Mouse (Mus musculus) pancreas, adult 10 weeks (tissue): ENCODE measurements around the gene Olfr1354. TPM values are rescaled to one million over a fixed set of nuclear protein-coding genes. Genes with fewer than 3 reads are reported as not detected.

Experiments used
- polyA plus RNA-seq: library from polyadenylated mRNA; stranded (reverse); fragments of 350-450 nt; fragmentation: Illumina TruSeq; extraction: RNeasy Lipid Tissue Mini Kit (QIAGEN cat#74804); gene quantifications from one replicate; pipeline ENCODE4 v1.2.3, GENCODE M21; 2015; ENCODE audit warnings: low read depth, low replicate concordance; ENCODE audit not compliant: insufficient read depth

The Olfr1354 gene
- not detected for polyA plus RNA-seq

DNA sequence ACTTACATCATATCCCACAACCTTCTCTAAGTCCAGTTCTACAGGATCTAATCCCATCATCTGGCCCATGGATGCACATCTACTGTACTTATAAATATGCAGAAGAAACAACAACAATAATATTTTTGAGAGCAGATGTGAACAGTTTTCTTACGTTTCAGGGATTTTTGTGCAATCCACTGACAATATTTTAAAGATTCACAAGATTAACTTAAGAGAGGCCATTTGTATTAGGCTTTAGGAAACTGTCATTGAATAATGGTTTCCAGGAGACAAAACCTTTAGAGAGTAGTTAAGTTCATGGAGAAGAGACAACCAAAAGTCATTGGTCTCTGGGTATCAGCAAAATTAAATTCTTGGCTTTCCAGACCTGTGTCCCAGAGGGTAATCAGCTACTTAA is at the start of gene Olfr1354:
Gene Olfr1354, plus strand, starts transcription at position 301 of the 400 bp plus-strand sequence.

DNA sequence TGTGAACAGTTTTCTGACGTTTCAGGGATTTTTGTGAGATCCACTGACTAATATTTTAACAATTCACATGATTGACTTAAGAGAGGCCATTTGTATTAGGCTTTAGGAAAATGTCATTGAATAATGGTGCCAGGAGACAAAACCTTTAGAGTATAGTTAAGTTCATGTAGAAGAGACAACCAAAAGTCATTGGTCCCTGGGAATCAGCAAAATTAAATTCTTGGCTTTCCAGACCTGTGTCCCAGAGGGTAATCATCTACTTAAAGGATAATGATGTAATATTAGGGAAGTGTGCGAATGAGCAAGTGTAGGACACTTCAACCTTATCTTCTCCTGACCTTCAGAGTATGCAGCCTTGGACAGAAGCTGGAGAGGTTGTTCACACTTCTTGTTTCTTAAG is 37.7 kb upstream of the Olfr1354 start, which contains the start of gene Olfr1355:
Gene Olfr1355, plus strand, starts transcription at position 301 of the 400 bp plus-strand sequence.

DNA sequence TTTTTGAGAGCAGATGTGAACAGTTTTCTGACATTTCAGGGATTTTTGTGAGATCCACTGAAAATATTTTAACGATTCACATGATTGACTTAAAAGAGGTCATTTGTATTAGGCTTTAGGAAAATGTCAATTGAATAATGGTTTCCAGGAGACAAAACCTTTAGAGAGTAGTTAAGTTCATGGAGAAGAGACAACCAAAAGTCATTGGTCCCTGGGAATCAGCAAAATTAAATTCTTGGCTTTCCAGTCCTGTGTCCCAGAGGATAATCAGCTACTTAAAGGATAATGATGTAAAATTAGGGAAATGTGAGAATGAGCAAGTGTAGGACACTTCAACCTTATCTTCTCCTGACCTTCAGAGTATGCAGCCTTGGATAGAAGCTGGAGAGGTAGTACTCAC is 37.4 kb downstream of the Olfr1354 start, which contains the start of gene Olfr8:
Gene Olfr8, plus strand, starts transcription at position 301 of the 400 bp plus-strand sequence.

DNA sequence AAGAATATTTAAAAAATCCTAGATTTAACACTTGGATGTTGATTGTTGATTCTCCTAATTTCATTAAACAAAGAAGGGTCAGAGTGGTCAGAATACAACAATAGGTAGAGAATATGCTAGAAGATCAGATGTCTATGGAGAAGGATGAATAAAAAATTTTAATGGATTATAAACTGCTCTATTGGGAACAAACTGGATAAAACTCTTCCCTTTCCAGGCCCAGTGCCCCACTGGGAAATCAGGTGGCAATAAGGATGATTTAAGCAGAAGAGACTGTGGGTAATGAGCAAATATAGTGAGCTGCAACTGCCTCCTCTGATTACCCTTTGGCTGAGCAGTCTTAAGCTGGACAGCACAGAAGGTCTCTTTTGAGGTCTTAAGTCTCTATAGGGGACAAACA is 50.0 kb downstream of the Olfr1354 start, which contains the start of gene Olfr1353:
Gene Olfr1353, plus strand, starts transcription at position 301 of the 400 bp plus-strand sequence.

Other genes starting within 250 kb of the Olfr1354 start
- not detected for gene Casp14, start 194.9 kb upstream of the Olfr1354 start, polyA plus RNA-seq
- not detected for gene Ccdc105, start 160.1 kb upstream of the Olfr1354 start, polyA plus RNA-seq
- gene Slc1a6, start 132.7 kb upstream of the Olfr1354 start, polyA plus RNA-seq = not detected
- gene Olfr1356, start 61.0 kb upstream of the Olfr1354 start, polyA plus RNA-seq = not detected
- not detected for gene Olfr1355, start 37.6 kb upstream of the Olfr1354 start, polyA plus RNA-seq
- gene Olfr8, start 37.5 kb downstream of the Olfr1354 start, polyA plus RNA-seq = not detected
- not detected for gene Olfr1353, start 50.1 kb downstream of the Olfr1354 start, polyA plus RNA-seq
- not detected for gene Olfr1352, start 67.9 kb downstream of the Olfr1354 start, polyA plus RNA-seq
- gene Olfr1351, start 99.3 kb downstream of the Olfr1354 start, polyA plus RNA-seq = not detected
- gene Olfr57, start 115.6 kb downstream of the Olfr1354 start, polyA plus RNA-seq = not detected
- 4.1 TPM for gene 2610008E11Rik, start 184.4 kb downstream of the Olfr1354 start, polyA plus RNA-seq
- not detected for gene Vmn2r80, start 235.6 kb downstream of the Olfr1354 start, polyA plus RNA-seq